Mouse (Mus musculus): ENCODE results near the gene Mettl18. TPM values are rescaled to one million over a fixed set of nuclear protein-coding genes. Genes with fewer than 3 reads are reported as not detected.

Gene Mettl18
- total RNA-seq, 2 experiments from 2014 or later: 7.4 to 7.6 TPM

DNA sequence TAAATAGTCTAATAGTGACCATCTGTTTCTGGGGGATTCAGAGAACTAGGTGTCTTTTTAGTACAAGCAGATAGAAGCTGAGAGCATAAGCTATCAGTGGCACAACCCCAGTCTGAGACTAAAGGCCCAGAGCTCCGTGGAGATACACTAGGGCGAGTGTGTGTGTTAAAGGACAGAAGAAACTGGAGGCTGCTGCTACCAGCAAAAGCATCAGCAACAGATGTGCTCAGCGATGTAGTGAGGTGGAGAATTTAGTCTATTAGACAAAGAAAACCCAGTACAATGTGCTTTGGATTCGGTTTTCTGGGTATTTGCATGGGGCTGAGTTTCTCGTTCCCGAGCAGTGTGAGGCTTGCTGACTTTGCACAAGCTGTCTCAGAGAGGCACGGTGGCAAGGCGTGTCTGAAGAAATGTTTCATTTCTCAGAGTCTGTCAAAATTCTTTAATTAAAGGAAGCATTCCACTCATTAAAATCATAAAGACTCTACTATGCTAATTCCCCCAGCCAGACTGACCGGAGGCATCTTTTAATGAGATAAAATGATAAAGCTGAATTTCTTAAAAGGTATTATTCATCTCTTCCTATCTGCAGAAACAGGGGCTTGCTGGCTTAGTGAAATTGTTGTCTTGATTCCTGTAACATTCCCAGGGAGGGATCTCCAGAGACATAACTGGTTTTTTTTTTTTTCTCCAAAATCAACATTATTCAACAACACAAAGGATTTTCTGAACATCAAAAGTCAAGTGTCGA lies 45.9 kb downstream of the Mettl18 start:
- no peak for DNase-seq (ENCODE audit: low spot score in 2 of 2)

DNA sequence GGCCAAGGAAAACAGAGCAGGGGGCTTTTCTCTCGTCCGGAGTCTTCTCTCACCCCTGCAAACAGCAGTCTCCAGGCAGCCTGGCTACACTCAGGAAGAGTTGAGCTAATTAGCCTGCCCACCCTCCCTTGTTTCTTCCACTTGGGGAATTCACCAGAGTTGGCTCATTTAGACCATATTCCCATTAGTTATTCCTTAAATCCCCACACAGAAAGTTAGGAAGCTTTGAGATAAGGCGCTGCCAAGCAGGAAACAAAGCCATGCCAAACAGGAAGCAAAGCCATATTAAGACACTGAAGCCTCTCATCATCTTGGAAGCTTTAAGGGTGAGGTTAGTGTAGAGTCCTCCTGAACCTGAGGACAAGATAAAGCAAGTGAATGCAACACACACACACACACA lies 48.9 kb downstream of the Mettl18 start:
- DNase-seq (ENCODE audit: low spot score in 2 of 2): no peak

Other genes with a start within 250 kb of the Mettl18 start
- gene Kifap3, start 215.3 kb upstream of the Mettl18 start, total RNA-seq (2021): 100 to 1,000 TPM; 171 to 173 TPM
- 10 to 100 TPM; 19.7 to 19.8 TPM for gene Scyl3, start 65.8 kb upstream of the Mettl18 start, total RNA-seq (2021)
- 1 to 10 TPM; 1.3 to 1.4 TPM for gene BC055324, start 93 bp upstream of the Mettl18 start, total RNA-seq (2021)
- gene Sele, start 53.3 kb downstream of the Mettl18 start, total RNA-seq (2021): not detected
- not detected for gene Sell, start 67.1 kb downstream of the Mettl18 start, total RNA-seq (2021)
- gene Selp, start 120.4 kb downstream of the Mettl18 start, total RNA-seq (2021): not detected
- 1 to 10 TPM in 1 of 2 experiments, under 1 TPM in 1; 0.66 to 1.6 TPM for gene F5, start 156.9 kb downstream of the Mettl18 start, total RNA-seq (2021)

Data from layer of hippocampus, adult 18-20 months (tissue).